Mouse (Mus musculus): ENCODE results near the gene Ttc34. TPM values are rescaled to one million over a fixed set of nuclear protein-coding genes. Genes with fewer than 3 reads are reported as not detected.
A peak's percentile ranks its signal among the peaks of the same experiment; 100 is the strongest.

Gene Ttc34
- polyA plus RNA-seq, 1 experiment from 2014 or later, result 0.06 TPM

DNA sequence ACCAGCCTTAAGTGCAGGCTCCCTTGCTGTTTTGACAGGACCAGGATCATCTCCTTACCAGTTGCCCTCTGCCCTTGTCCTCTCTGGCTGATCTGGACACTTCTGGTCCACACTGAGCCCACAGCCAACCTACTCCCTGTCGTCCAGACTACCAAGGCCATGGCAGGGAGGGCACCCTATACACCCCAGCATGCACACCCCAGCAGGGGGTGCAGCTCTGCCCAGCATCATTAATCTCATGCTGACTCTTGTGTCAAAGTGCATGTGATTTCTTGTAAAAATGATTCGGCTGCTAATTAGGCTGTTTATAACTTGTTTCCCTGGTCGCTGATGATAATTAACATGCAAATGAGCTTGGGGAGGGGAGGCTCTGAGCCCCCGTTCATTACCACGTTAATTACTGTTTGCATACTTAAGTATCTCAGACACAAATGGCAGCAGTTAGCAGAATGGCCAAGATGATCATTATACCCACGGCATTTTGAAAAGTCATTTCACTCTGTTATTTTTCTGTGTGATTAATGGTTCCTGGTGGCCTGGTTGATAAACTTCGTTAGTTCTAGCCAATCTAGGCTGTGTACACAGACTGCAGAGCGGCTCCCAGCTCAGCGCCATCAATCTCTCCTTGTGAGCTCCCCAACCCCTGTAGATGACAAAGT lies 5.2 kb upstream of the Ttc34 start:
- no peak overlapping the region for H3K9ac ChIP-seq

DNA sequence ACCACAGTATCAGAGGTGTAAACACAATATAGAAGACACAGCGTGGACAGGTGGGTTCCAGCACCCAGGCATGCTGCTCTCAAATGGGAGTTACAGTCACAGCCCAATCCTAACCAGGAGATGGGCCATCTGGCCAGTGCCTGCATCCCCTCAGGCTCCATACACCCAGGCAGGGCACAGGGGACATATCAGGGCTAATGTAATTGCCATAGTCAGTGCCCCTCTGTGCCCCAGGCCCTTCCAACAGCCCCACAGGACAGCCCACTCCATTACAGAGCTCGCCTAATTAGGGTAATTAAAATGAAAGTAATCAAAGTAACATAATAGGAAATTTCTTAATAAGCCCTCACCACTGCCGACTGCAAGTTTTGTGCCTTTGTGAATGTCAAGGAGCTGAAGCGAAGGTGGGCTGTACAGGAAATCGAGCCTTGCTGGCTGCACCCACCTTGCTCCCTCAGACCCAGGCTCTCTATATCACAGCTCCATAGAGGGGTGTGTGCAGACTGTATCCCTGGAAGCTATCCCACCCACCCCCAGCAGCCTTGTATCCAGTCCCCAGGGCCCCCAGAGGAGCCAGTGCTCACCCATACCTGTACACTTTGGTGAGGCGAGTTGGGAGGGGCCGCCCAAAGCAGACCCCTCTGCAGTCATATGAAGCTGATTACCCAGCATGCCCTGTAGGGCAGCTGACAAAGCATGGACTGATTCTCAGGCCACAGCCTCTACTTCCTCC lies 910 bp upstream of the Ttc34 start:
- H3K9ac ChIP-seq, result no peak overlapping the region
- H3K9me3 ChIP-seq (replicated peaks), result no peaks in the 10 kb centered on the region
- no peaks in the 10 kb centered on the region; the same call in 1 of the 2 replicates for H3K4me1 ChIP-seq (replicated peaks)
- WGBS, result 75% methylated on average over 7 of the region's 7 CpGs
- no peak overlapping the region for H3K4me2 ChIP-seq
- H3K4me3 ChIP-seq, result no peak overlapping the region
- H3K27me3 ChIP-seq, result 0 out of 2 replicates have a peak, but pooled peaks cover 3% of the 10 kb centered on the region
- ATAC-seq (replicated peaks; ENCODE audit: insufficient number of reproducible peaks, insufficient read depth, low FRiP score, low read depth), result no peak
- H3K36me3 ChIP-seq, result no peaks in the 10 kb centered on the region
- no peak overlapping the region for H3K27ac ChIP-seq

More for the DNA sequence above, 5.2 kb upstream of the Ttc34 start:
- no peaks in the 10 kb centered on the region for H3K36me3 ChIP-seq
- no peak overlapping the region for H3K27ac ChIP-seq
- no peak overlapping the region for H3K4me2 ChIP-seq
- no peak overlapping the region for H3K4me3 ChIP-seq
- no peaks in the 10 kb centered on the region for H3K9me3 ChIP-seq (replicated peaks)
- 0 out of 2 replicates have a peak, but pooled peaks cover 3% of the 10 kb centered on the region for H3K27me3 ChIP-seq
- 51% methylated on average over 9 of the region's 9 CpGs for WGBS
- H3K4me1 ChIP-seq (replicated peaks), result peaks cover 7% of the 10 kb centered on the region
- no peak for ATAC-seq (replicated peaks; ENCODE audit: insufficient number of reproducible peaks, insufficient read depth, low FRiP score, low read depth)

GRCm38 (mm10) chr4:154838741-154839140 lies 1.5 kb downstream of the Ttc34 start:
- no peaks in the 10 kb centered on the region for H3K9me3 ChIP-seq (replicated peaks)
- no peaks in the 10 kb centered on the region for H3K36me3 ChIP-seq
- WGBS, result 82% methylated on average over 13 of the region's 13 CpGs
- H3K4me1 ChIP-seq (replicated peaks), result no peaks in the 10 kb centered on the region; the same call in 1 of the 2 replicates
- H3K9ac ChIP-seq, result no peak overlapping the region
- H3K4me2 ChIP-seq, result no peak overlapping the region
- no peak for ATAC-seq (replicated peaks; ENCODE audit: insufficient number of reproducible peaks, insufficient read depth, low FRiP score, low read depth)
- H3K27ac ChIP-seq, result no peak overlapping the region
- no peak overlapping the region for H3K4me3 ChIP-seq
- 0 out of 2 replicates have a peak, but pooled peaks cover 3% of the 10 kb centered on the region for H3K27me3 ChIP-seq

DNA sequence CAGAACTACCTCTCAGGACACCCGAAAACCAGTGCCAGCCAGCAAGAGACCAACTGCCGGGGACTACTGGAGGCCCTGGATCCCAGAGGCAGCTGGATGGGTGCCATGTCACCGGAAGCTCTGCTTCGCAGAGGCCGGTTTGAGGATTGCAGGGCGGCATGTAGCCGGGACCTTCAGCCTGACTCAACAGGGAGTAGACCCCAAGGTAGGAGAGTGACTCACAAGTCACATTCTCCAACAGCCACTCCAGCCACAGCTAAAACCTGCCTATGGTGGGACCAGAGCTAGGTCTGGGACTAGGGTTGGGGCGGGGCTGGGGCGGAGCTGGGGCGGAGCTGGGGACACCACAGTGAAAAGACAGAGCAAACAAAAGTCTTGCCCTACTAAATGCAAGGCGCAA lies 2.1 kb downstream of the Ttc34 start:
- Histone ChIP-seq H3K9ac (no peak overlapping the region), H3K27ac (no peak overlapping the region), H3K4me1 (replicated peaks) (no peaks in the 10 kb centered on the region; the same call in 1 of the 2 replicates), H3K9me3 (replicated peaks) (no peaks in the 10 kb centered on the region), H3K36me3 (no peaks in the 10 kb centered on the region), H3K4me3 (no peak overlapping the region), H3K4me2 (no peak overlapping the region), H3K27me3 (0 out of 2 replicates have a peak, but pooled peaks cover 3% of the 10 kb centered on the region)
- WGBS, result 38% methylated on average over 11 of the region's 11 CpGs
- ATAC-seq (replicated peaks; ENCODE audit: insufficient number of reproducible peaks, insufficient read depth, low FRiP score, low read depth), result no peak

DNA sequence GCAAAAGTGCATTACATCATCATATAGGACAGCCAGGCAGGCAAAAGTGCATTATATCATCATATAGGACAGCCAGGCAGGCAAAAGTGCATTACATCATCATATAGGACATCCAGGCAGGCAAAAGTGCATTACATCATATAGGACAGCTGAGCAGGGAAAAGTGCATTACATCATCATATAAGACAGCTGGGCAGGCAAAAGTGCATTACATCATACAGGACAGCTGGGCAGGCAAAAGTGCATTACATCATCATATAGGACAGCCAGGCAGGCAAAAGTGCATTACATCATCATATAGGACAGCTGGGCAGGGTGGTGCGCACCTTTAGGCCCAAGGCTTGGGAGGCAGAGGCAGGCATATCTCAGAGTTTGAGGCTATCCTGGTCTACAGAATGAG lies 15.4 kb downstream of the Ttc34 start:
- Histone ChIP-seq H3K4me1 (replicated peaks) (peaks cover 19% of the 10 kb centered on the region), H3K9ac (no peak overlapping the region), H3K4me3 (no peak overlapping the region), H3K9me3 (replicated peaks) (no peaks in the 10 kb centered on the region), H3K27me3 (peaks cover 39% of the 10 kb centered on the region), H3K36me3 (no peaks in the 10 kb centered on the region), H3K4me2 (no peak overlapping the region), H3K27ac (no peak overlapping the region)
- WGBS, result 86% methylated on average over 1 of the region's 1 CpGs
- ATAC-seq (replicated peaks; ENCODE audit: insufficient number of reproducible peaks, insufficient read depth, low FRiP score, low read depth), result no peak

DNA sequence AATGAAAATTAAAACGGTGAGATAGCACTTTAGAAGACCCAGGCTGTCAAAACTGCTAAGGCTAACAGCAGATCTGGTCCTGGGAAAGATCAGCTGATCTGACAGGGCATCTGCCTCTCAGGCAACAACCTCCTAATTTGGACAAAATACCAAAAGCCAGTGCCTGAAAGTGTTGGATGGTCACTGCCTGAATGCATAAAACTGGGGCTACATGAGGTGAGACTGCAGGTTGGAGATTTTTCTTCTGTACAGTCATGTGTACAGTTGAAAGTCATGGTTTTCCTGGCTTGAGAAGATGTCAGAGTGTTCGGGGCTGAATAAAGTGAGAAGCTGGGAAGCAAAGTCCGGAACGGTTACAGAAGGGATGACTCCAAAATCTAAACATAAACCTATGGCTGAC lies 16.6 kb downstream of the Ttc34 start:
- ATAC-seq (replicated peaks; ENCODE audit: insufficient number of reproducible peaks, insufficient read depth, low FRiP score, low read depth), result no peak
- Histone ChIP-seq H3K27ac (no peak overlapping the region), H3K4me3 (no peak overlapping the region), H3K4me1 (replicated peaks) (peaks cover 19% of the 10 kb centered on the region), H3K9me3 (replicated peaks) (no peaks in the 10 kb centered on the region), H3K4me2 (no peak overlapping the region), H3K27me3 (peaks cover 47% of the 10 kb centered on the region), H3K9ac (no peak overlapping the region), H3K36me3 (no peaks in the 10 kb centered on the region)
- 66% methylated on average over 4 of the region's 4 CpGs for WGBS

- H3K27me3 ChIP-seq, result peaks cover 53% of the 10 kb centered on the region
Measured at GRCm38 (mm10) chr4:154854676-154855345, 17.6 kb downstream of the Ttc34 start.

GRCm38 (mm10) chr4:154855721-154856479 lies 18.6 kb downstream of the Ttc34 start:
- Histone ChIP-seq H3K27ac (no peak overlapping the region), H3K36me3 (no peaks in the 10 kb centered on the region), H3K9me3 (replicated peaks) (no peaks in the 10 kb centered on the region), H3K4me3 (peak overlapping the region; percentile 56), H3K4me1 (replicated peaks) (peaks cover 19% of the 10 kb centered on the region), H3K4me2 (peak overlapping the region; percentile 96), H3K9ac (peak overlapping the region; percentile 56), H3K27me3 (peaks cover 55% of the 10 kb centered on the region)
- WGBS, result under 1% methylated on average over 110 of the region's 110 CpGs
- peak; percentile 79 for ATAC-seq (replicated peaks; ENCODE audit: insufficient number of reproducible peaks, insufficient read depth, low FRiP score, low read depth)

More at GRCm38 (mm10) chr4:154854676-154855345, 17.6 kb downstream of the Ttc34 start:
- H3K9me3 ChIP-seq (replicated peaks), result no peaks in the 10 kb centered on the region
- H3K36me3 ChIP-seq, result no peaks in the 10 kb centered on the region
- ATAC-seq (replicated peaks; ENCODE audit: insufficient number of reproducible peaks, insufficient read depth, low FRiP score, low read depth), result no peak
- no peak overlapping the region for H3K9ac ChIP-seq
- no peak overlapping the region for H3K27ac ChIP-seq
- WGBS, result 48% methylated on average over 12 of the region's 12 CpGs
- peak overlapping the region; percentile 96 for H3K4me2 ChIP-seq
- no peak overlapping the region for H3K4me3 ChIP-seq
- H3K4me1 ChIP-seq (replicated peaks), result peaks cover 19% of the 10 kb centered on the region

DNA sequence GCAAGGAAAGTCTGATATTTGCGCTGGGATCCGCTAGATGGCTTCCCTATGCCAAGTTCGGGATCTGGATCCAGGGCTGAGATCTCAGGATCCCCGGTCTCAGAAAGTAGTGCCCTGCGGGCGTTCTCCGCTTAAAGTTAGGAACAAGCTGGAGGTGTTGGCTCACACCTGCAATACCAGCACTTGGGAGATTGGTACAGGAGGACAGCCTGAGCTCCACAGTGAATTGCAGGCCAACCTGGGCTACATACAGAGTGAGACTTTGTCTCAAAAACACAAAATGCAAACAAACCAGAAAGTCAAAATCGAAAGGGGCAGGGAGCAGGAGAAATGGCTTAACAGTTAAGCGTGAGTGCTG lies 19.2 kb downstream of the Ttc34 start:
- peaks cover 55% of the 10 kb centered on the region for H3K27me3 ChIP-seq
- H3K4me2 ChIP-seq, result peak overlapping the region; percentile 96
- no peaks in the 10 kb centered on the region for H3K9me3 ChIP-seq (replicated peaks)
- no peaks in the 10 kb centered on the region for H3K36me3 ChIP-seq
- peak overlapping the region; percentile 56 for H3K9ac ChIP-seq
- 0 out of 2 replicates have a peak, but pooled peaks have one; percentile 1 for ATAC-seq (replicated peaks; ENCODE audit: insufficient number of reproducible peaks, insufficient read depth, low FRiP score, low read depth)
- H3K27ac ChIP-seq, result no peak overlapping the region
- peak overlapping the region; percentile 56 for H3K4me3 ChIP-seq
- WGBS, result 15% methylated on average over 9 of the region's 9 CpGs
- peaks cover 19% of the 10 kb centered on the region for H3K4me1 ChIP-seq (replicated peaks)

DNA sequence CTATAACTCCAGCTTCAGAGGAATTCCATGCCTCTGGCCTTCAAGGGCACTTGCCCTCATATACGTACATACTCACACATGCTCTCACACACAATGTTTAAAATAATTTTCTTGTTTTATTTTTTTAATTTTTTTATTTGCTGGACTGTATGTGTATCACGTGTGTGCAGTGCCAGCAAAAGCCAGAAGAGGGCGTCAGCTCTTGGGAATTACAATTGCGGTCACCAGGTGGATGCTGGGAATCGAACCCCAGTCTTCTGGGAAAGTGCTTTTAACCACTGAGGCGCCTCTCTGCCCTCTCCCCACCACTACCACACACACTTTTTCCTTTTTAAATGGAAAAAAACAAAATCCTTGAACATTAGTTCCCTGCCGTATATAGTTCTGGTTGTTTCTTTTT lies 19.6 kb downstream of the Ttc34 start:
- 89% methylated on average over 7 of the region's 7 CpGs for WGBS
- 0 out of 2 replicates have a peak overlapping the region, but pooled peaks have one; percentile 56 for H3K4me3 ChIP-seq
- peaks cover 55% of the 10 kb centered on the region for H3K27me3 ChIP-seq

More for the DNA sequence above, 19.6 kb downstream of the Ttc34 start:
- ATAC-seq (replicated peaks; ENCODE audit: insufficient number of reproducible peaks, insufficient read depth, low FRiP score, low read depth), result no peak
- no peak overlapping the region for H3K27ac ChIP-seq
- no peak overlapping the region for H3K9ac ChIP-seq
- 0 out of 2 replicates have a peak overlapping the region, but pooled peaks have one; percentile 96 for H3K4me2 ChIP-seq
- no peaks in the 10 kb centered on the region for H3K36me3 ChIP-seq
- H3K4me1 ChIP-seq (replicated peaks), result peaks cover 19% of the 10 kb centered on the region
- no peaks in the 10 kb centered on the region for H3K9me3 ChIP-seq (replicated peaks)

Measured in heart, embryonic 15.5 days (tissue).